ENCODE assay signal across 24 mouse cellular contexts in the genomic region with DNA sequence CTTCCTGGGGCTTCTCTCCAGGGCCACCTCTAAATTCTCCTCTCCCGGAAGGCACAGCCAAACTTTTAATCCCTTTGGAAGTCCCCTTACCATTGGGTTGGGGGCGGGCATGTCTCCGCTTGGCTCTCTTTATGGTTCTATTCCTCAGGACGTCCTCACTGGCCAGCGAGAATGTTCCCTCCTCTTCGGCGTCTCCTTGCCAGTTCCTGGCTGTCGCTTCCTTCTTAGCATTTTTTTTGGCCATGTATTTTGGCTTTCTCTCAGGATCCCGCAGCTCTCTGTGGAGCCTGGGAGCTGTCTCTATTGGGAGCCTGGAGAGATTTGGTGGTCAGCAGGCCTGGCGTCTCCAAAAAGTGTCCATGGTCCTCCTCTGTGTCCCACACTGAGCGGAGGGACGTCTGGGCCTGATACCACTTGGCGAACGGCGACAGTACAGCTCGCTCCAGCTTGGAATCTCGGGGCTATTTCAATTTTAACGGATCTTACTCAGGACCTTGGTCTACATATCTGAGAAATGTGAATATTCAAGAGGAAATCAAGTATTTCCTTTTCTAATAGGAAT. TPM values are rescaled to one million over a fixed set of nuclear protein-coding genes. Genes with fewer than 3 reads are reported as not detected.
A peak's percentile ranks its signal among the peaks of the same experiment; 100 is the strongest.
DNase-seq lines count a peak whose midpoint lies in the region; ATAC-seq and TF ChIP-seq lines count a peak whose summit lies in the region.
"Had no signal": no experiment of that assay in that cellular context is flagged by ENCODE, and none has a peak within 500 bp of the region (broad histone marks: within the 10 kb centered on the region; RNA-seq: fewer than 3 reads in every experiment).

A gene (minus strand): TSS at position 426 of the 562 bp plus-strand sequence.

- WGBS in heart, embryonic 12.5 days: 75% methylated on average over 18 of the region's 18 CpGs
- 16% methylated on average over 18 of the region's 18 CpGs for WGBS in cerebellum, adult 2 months
- WGBS in hindbrain, embryonic 12.5 days: 87% methylated on average over 18 of the region's 18 CpGs

- H3K9ac ChIP-seq in heart, embryonic 12.5 days: no peak within 1 kb of the TSS
- H3K9ac ChIP-seq in hindbrain, embryonic 12.5 days: no peak within 1 kb of the TSS
- H3K9ac ChIP-seq: liver, embryonic 13.5 days; midbrain, embryonic 12.5 days; neural tube, embryonic 15.5 days had no signal

- no peak within 1 kb of the TSS for H3K4me3 ChIP-seq in heart, embryonic 12.5 days
- H3K4me3 ChIP-seq in cerebellum, adult 2 months (replicated peaks; ENCODE audit: insufficient read depth, low read depth, low read length): peak within 1 kb of the TSS; percentile 19
- no peak within 1 kb of the TSS for H3K4me3 ChIP-seq in hindbrain, embryonic 12.5 days
- H3K4me3 ChIP-seq: embryonic facial prominence, embryonic 10.5 days; erythroblast, embryonic 14.5 days; liver, embryonic 13.5 days; midbrain, embryonic 12.5 days; neural tube, embryonic 15.5 days had no signal

- intact Hi-C loops in left cerebral cortex, postnatal 4 days (cut with DNase I): no loop called here
- intact Hi-C loops in left cerebral cortex, postnatal 14 days (cut with DNase I): no loop called here

- TF ChIP-seq CTCF in cerebellum, adult 2 months (IDR thresholded peaks at IDR 0.05; ENCODE audit: borderline replicate concordance, insufficient read depth, low read depth, low read length): no peak

- no peaks in the 10 kb centered on the region for H3K36me3 ChIP-seq in heart, embryonic 12.5 days
- H3K36me3 ChIP-seq in hindbrain, embryonic 12.5 days: no peaks in the 10 kb centered on the region
- H3K36me3 ChIP-seq: embryonic facial prominence, embryonic 10.5 days; liver, embryonic 13.5 days; midbrain, embryonic 12.5 days; neural tube, embryonic 15.5 days had no signal

- H3K27ac ChIP-seq in heart, embryonic 12.5 days (ENCODE audit: poor library complexity, severe bottlenecking): no peak within 1 kb of the TSS
- no peak within 1 kb of the TSS for H3K27ac ChIP-seq in cerebellum, adult 2 months (ENCODE audit: insufficient read depth, low read length)
- H3K27ac ChIP-seq in hindbrain, embryonic 12.5 days: no peak within 1 kb of the TSS
- H3K27ac ChIP-seq: embryonic facial prominence, embryonic 10.5 days; liver, embryonic 13.5 days; midbrain, embryonic 12.5 days; neural tube, embryonic 15.5 days; stomach, postnatal 0 days had no signal

- no peaks in the 10 kb centered on the region for H3K27me3 ChIP-seq in heart, embryonic 12.5 days (replicated peaks)
- no peaks in the 10 kb centered on the region for H3K27me3 ChIP-seq in cerebellum, adult 2 months (ENCODE audit: control insufficient read depth, insufficient read depth, low read length)
- no peaks in the 10 kb centered on the region for H3K27me3 ChIP-seq in hindbrain, embryonic 12.5 days
- H3K27me3 ChIP-seq: liver, embryonic 13.5 days; midbrain, embryonic 12.5 days; neural tube, embryonic 15.5 days had no signal

- no peak within 1 kb of the TSS for H3K4me2 ChIP-seq in heart, embryonic 12.5 days
- H3K4me2 ChIP-seq in hindbrain, embryonic 12.5 days (replicated peaks): no peak within 1 kb of the TSS
- H3K4me2 ChIP-seq: liver, embryonic 13.5 days; midbrain, embryonic 12.5 days; neural tube, embryonic 15.5 days had no signal

- H3K4me1 ChIP-seq in heart, embryonic 12.5 days (replicated peaks): no peaks in the 10 kb centered on the region
- H3K4me1 ChIP-seq in cerebellum, adult 2 months (ENCODE audit: control insufficient read depth, insufficient read depth, low read length): no peaks in the 10 kb centered on the region; the same call in 1 of the 2 replicates
- H3K4me1 ChIP-seq in hindbrain, embryonic 12.5 days: no peaks in the 10 kb centered on the region
- H3K4me1 ChIP-seq: embryonic facial prominence, embryonic 10.5 days; liver, embryonic 13.5 days; midbrain, embryonic 12.5 days; neural tube, embryonic 15.5 days had no signal

- DNase-seq in heart, adult 18-20 months: peak; percentile 5 to 7
- peak; percentile 22 for DNase-seq in left cerebral cortex, postnatal 4 days
- DNase-seq in left cerebral cortex, postnatal 14 days (ENCODE audit: low spot score in 2 of 2): no peak
- DNase-seq in cerebellum, adult 2 months: peak in 1 of 2 experiments; percentile 46
- DNase-seq in cerebellum, postnatal 14 days: peak; percentile 32 to 66
- DNase-seq in c-Kit-positive CD71-positive TER-119-positive erythroid progenitor cells, embryonic 14.5 days (ENCODE audit: low spot score): no peak
- DNase-seq: adrenal gland, postnatal 36 days; kidney, adult 8-10 months; liver, embryonic 13.5 days; thymus, postnatal 36 days had no signal

- no peak for ATAC-seq in heart, embryonic 12.5 days (ENCODE audit: insufficient number of reproducible peaks, low FRiP score)
- ATAC-seq in hindbrain, embryonic 12.5 days (ENCODE audit: low FRiP score): no peak
- ATAC-seq: CD4-positive, CD25-positive, alpha-beta regulatory T cell, adult 4 months; forebrain, embryonic 16.5 days; lung, postnatal 0 days had no signal

- H3K9me3 ChIP-seq in heart, embryonic 12.5 days (replicated peaks): no peaks in the 10 kb centered on the region
- no peaks in the 10 kb centered on the region for H3K9me3 ChIP-seq in hindbrain, embryonic 12.5 days (replicated peaks)
- H3K9me3 ChIP-seq: embryonic facial prominence, embryonic 10.5 days; midbrain, embryonic 12.5 days; neural tube, embryonic 15.5 days had no signal

- no peak for TF ChIP-seq POLR2A in cerebellum, adult 2 months (IDR thresholded peaks at IDR 0.05; ENCODE audit: borderline replicate concordance, insufficient read depth, low read length)

RNA-seq across cellular contexts. Expression of the gene that starts here (rescaled TPM):
- total RNA-seq in heart, adult 18-20 months (2021): not detected
- polyA plus RNA-seq in heart, embryonic 12.5 days (2016; fragmentation: Nextera tagmentation; extraction: Ambion mirVana): not detected in 2 replicates
- not detected for total RNA-seq in left cerebral cortex, postnatal 4 days (2021)
- not detected for total RNA-seq in left cerebral cortex, postnatal 14 days (2021)
- 0.06 and 0.18 TPM in 2 replicates for polyA plus RNA-seq in cerebellum, adult 2 months (2012; rRNA removed)
- polyA plus RNA-seq in hindbrain, embryonic 12.5 days (2016; fragmentation: Nextera tagmentation; extraction: Ambion mirVana): not detected in 2 replicates
- total RNA-seq: adrenal gland, postnatal 36 days; gastrocnemius, postnatal 4 days; hematopoietic stem cell, adult 5-6 weeks had no signal
- polyA plus RNA-seq: CD4-positive, CD25-positive, alpha-beta regulatory T cell, adult 4 months; embryonic facial prominence, embryonic 10.5 days; erythroblast, embryonic 14.5 days; forebrain, embryonic 16.5 days; limb, embryonic 11.5 days; liver, embryonic 13.5 days; lung, postnatal 0 days; midbrain, embryonic 12.5 days; spleen, adult 2 months; stomach, postnatal 0 days had no signal

Comparison
In these comparisons a context has a peak if more than half of its experiments do, and no peak if none do; other contexts are left out.
1. Peak in DNase-seq in heart, adult 18-20 months; RNA of the gene not detected or under 1 TPM.
2. Peak in DNase-seq in left cerebral cortex, postnatal 4 days; RNA of the gene not detected or under 1 TPM.
3. DNase-seq: peak in cerebellum, postnatal 14 days (2 of 2); none in left cerebral cortex, postnatal 14 days (0 of 2) and c-Kit-positive CD71-positive TER-119-positive erythroid progenitor cells, embryonic 14.5 days (single experiment).